Mouse (Mus musculus) heart, postnatal 0 days (tissue): ENCODE measurements around the gene Htr1b. TPM values are rescaled to one million over a fixed set of nuclear protein-coding genes. Genes with fewer than 3 reads are reported as not detected.

Experiments
- ATAC-seq: fragments of 200-750 bp; cut with Nextera tagmentation; 2 replicates; pipeline ENCODE4 v1.8.0; 2017; ENCODE audit warnings: low read depth, moderate number of reproducible peaks, moderate library complexity; ENCODE audit not compliant: insufficient read depth
- DNase-seq: peaks from one replicate; pipeline ENCODE4 v3.0.0-alpha.2; 2016; ENCODE audit warnings: low spot score
- H3K27ac ChIP-seq: fragments of 300-500 bp; sonication (generic); 2 replicates; pipeline ENCODE4 v1.5.1; 2014; ENCODE audit warnings: low read depth, mild to moderate bottlenecking
- H3K27me3 ChIP-seq: fragments of 300-500 bp; sonication (generic); 2 replicates; pipeline ENCODE4 v1.6.1; 2014; ENCODE audit warnings: low read length, mixed read lengths; ENCODE audit not compliant: control insufficient read depth, insufficient read depth
- H3K36me3 ChIP-seq: fragments of 300-500 bp; sonication (generic); replicated peaks from 2 replicates; pipeline ENCODE4 v1.6.1; 2014; ENCODE audit warnings: low read length, mixed read lengths; ENCODE audit not compliant: control insufficient read depth, insufficient read depth
- H3K4me1 ChIP-seq: fragments of 300-500 bp; sonication (generic); 2 replicates; pipeline ENCODE4 v1.6.1; 2014; ENCODE audit warnings: antibody characterized with exemption; ENCODE audit not compliant: control insufficient read depth, insufficient read depth
- H3K4me2 ChIP-seq: fragments of 300-500 bp; sonication (generic); 2 replicates; pipeline ENCODE4 v1.6.1; 2014; ENCODE audit warnings: low read depth, mild to moderate bottlenecking, low read length, moderate library complexity
- H3K4me3 ChIP-seq: fragments of 300-500 bp; sonication (generic); 2 replicates; pipeline ENCODE4 v1.5.1; 2014; ENCODE audit warnings: low read depth, low read length
- H3K9ac ChIP-seq: fragments of 300-500 bp; sonication (generic); replicated peaks from 2 replicates; pipeline ENCODE4 v1.6.1; 2014; ENCODE audit warnings: low read depth, low read length, mixed read lengths
- H3K9me3 ChIP-seq: fragments of 300-500 bp; sonication (generic); replicated peaks from 2 replicates; pipeline ENCODE4 v1.6.1; 2016; ENCODE audit warnings: low read length; ENCODE audit not compliant: control insufficient read depth
- CTCF ChIP-seq: IDR thresholded peaks from 2 replicates; pipeline ENCODE4 v1.5.1; 2016; ENCODE audit warnings: antibody characterized with exemption, control low read depth, low read depth
- EP300 ChIP-seq: IDR thresholded peaks from 2 replicates; pipeline ENCODE4 v1.6.1; 2016; ENCODE audit warnings: antibody characterized with exemption, low read depth
- WGBS: fragments of 180-500 bp; shearing (Covaris S2); extraction: QIAGEN DNeasy Blood & Tissue Kit; methylation state at CpG from one replicate; pipeline ENCODE4 v1.1.7; 2014; 5-methylcytosine and 5-hydroxymethylcytosine counted together
- polyA plus RNA-seq: library from polyadenylated mRNA; unstranded; fragments of >200 nt; fragmentation: Nextera tagmentation; extraction: Ambion mirVana; gene quantifications from 2 replicates; pipeline ENCODE4 v1.2.1, GENCODE M21; 2015
- total RNA-seq: library from RNA; depleted of rRNA; stranded (reverse); fragments of >200 nt; gene quantifications from 2 replicates; pipeline ENCODE4 v1.2.3, GENCODE M21; 2014; ENCODE audit warnings: low replicate concordance; rRNA removed

The Htr1b gene
- total and polyA plus RNA-seq, 2 experiments from 2014 or later = 0.07 to 0.38 TPM

GRCm38 (mm10) chr9:81622873-81623272 lies 10.8 kb downstream of the Htr1b start:
- no peaks in the 10 kb centered on the region for H3K36me3 ChIP-seq
- H3K4me3 ChIP-seq = no peak overlapping the region
- no peak overlapping the region for H3K4me2 ChIP-seq
- H3K27ac ChIP-seq = no peak overlapping the region
- no peak overlapping the region for H3K9ac ChIP-seq
- no peaks in the 10 kb centered on the region for H3K4me1 ChIP-seq
- DNase-seq (no peak), ATAC-seq (no peak)
- no peaks in the 10 kb centered on the region for H3K9me3 ChIP-seq
- WGBS = 69% methylated on average over 5 of the region's 5 CpGs
- H3K27me3 ChIP-seq = peaks cover 7% of the 10 kb centered on the region; the same call in 1 of the 2 replicates
- TF ChIP-seq EP300 (no peak), CTCF (no peak)

- H3K36me3 ChIP-seq = no peaks in the 10 kb centered on the region
- H3K4me2 ChIP-seq = no peak overlapping the region
- no peaks in the 10 kb centered on the region for H3K9me3 ChIP-seq
- H3K4me3 ChIP-seq = no peak overlapping the region
- no peak overlapping the region for H3K9ac ChIP-seq
- ATAC-seq (no peak), DNase-seq (no peak)
- no peak overlapping the region for H3K27ac ChIP-seq
- 71% methylated on average over 4 of the region's 4 CpGs for WGBS
- TF ChIP-seq CTCF (no peak), EP300 (no peak)
- no peaks in the 10 kb centered on the region for H3K4me1 ChIP-seq
- no peaks in the 10 kb centered on the region for H3K27me3 ChIP-seq
Measured at GRCm38 (mm10) chr9:81611022-81611421, 22.6 kb downstream of the Htr1b start.

Other genes starting within 250 kb of the Htr1b start
- gene Mei4, start 229.8 kb upstream of the Htr1b start, total RNA-seq = not detected in 2 replicates
- not detected in 2 replicates for gene Mei4, start 229.8 kb upstream of the Htr1b start, polyA plus RNA-seq